Mouse (Mus musculus) bone marrow macrophage, adult 2 months (primary cell): ENCODE measurements around the gene Ufc1.

ENCODE experiments used
- CTCF ChIP-seq: IDR thresholded peaks from 2 replicates; pipeline ENCODE4 v1.5.1; 2012; ENCODE audit warnings: low read depth, mild to moderate bottlenecking, low read length, moderate library complexity
- POLR2A ChIP-seq: IDR thresholded peaks from 2 replicates; pipeline ENCODE4 v1.6.1; 2012; ENCODE audit warnings: mild to moderate bottlenecking, low read depth, low read length, borderline replicate concordance

GRCm38 (mm10) chr1:171247916-171248315 is 46.9 kb downstream of the Ufc1 start:
- TF ChIP-seq CTCF: no peak
- no peak for TF ChIP-seq POLR2A
